Mouse (Mus musculus) CD4-positive, CD25-positive, alpha-beta regulatory T cell (primary cell): Measurements from ENCODE around the gene Zfp945. TPM values are rescaled to one million over a fixed set of nuclear protein-coding genes. Genes with fewer than 3 reads are reported as not detected.

Source experiments
- polyA plus RNA-seq: library from polyadenylated mRNA; unstranded; fragments of 100-300 nt; shearing (Covaris generic); gene quantifications from one replicate; pipeline ENCODE4 v1.2.1, GENCODE M21; 2017

The Zfp945 gene
- polyA plus RNA-seq, result 25.3 TPM

DNA sequence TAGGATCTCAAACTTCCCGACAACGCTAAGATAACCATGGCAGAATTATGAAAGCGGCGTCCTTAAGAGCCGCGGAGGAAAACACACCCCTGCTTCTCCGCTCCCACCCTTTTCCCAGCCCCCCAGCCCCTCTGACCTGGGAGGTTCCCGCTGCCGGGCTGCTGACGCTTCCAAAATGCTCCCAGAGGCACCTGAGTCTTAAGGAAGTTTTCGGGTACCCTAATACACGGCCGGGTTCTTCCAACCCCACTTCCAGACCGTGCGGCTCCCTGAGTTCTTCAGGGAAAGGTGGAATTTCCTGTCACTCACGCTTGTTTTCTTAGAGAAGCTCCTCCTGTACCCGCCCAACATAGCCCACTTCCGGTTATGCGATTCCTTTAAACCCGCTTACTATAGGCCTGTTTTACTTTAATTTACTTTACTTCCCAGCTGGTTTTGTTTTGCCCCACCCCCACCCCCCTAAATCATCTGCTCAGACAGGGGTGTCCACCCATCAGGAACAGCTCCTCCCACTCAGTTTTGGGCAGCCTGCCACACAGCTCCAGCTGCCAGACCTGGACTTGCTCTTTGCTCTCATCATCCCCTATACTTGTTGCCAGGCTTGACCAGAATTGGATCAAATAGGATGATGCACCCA, at the start of gene Zfp945:
Zfp945 (minus strand) TSS at position 290 of the 637 bp plus-strand sequence.

Other genes starting within 250 kb of the Zfp945 start
- 0.10 TPM for gene Vmn2r113, start 75.8 kb upstream of the Zfp945 start, polyA plus RNA-seq
- gene Vmn2r-ps130, start 194.0 kb upstream of the Zfp945 start, polyA plus RNA-seq, result not detected